Mouse (Mus musculus): ENCODE data around the gene Crygn.

- TF ChIP-seq MAX (IDR thresholded peaks at IDR 0.05; ENCODE audit: low read length) (no peak), POLR2A (IDR thresholded peaks at IDR 0.05; ENCODE audit: low read depth, low read length) (no peak), CHD1 (IDR thresholded peaks at IDR 0.05; ENCODE audit: low read depth, low read length) (no peak), MAZ (IDR thresholded peaks at IDR 0.05; ENCODE audit: low read depth, low read length) (no peak), HCFC1 (IDR thresholded peaks at IDR 0.05; ENCODE audit: low read depth, low read length) (no peak), MXI1 (IDR thresholded peaks at IDR 0.05; ENCODE audit: low read depth, low read length) (no peak)
Measured at GRCm38 (mm10) chr5:24730986-24731385, 26.8 kb downstream of the Crygn start.
